Mouse (Mus musculus) megakaryocyte, embryonic 14.5 days (primary cell): ENCODE results near the gene BC048671.

Source experiments
- FLI1 ChIP-seq: IDR thresholded peaks from 2 replicates; pipeline ENCODE4 v1.6.1; 2012; ENCODE audit warnings: low read length, inconsistent platforms, mixed read lengths
- GATA1 ChIP-seq: IDR thresholded peaks from 3 replicates; pipeline ENCODE4 v1.6.1; 2012; ENCODE audit warnings: mixed read lengths, low read length, inconsistent platforms, borderline replicate concordance

- TF ChIP-seq GATA1, result no peak
- no peak for TF ChIP-seq FLI1
Observed at GRCm38 (mm10) chr6:90319019-90319418, 18.0 kb downstream of the BC048671 start.
